Mouse (Mus musculus) naive thymus-derived CD4-positive, alpha-beta T cell, adult 2 months (primary cell): Measurements from ENCODE around the gene Olfr247.
"Not testable (repeated sequence)": the region's sequence is repeated elsewhere in the genome, so short reads cannot be mapped to it uniquely, and the experiment has no call there.

Experiments
- DNase-seq: peaks from one replicate; pipeline ENCODE4 v3.0.0-alpha.2; 2011; ENCODE audit warnings: low read depth

Gene Olfr247

GRCm38 (mm10) chr10:129976040-129976439 lies at the start of gene Olfr247:
TSS of gene Olfr247 (minus strand) at chr10:129976140.
- not testable (repeated sequence) for DNase-seq

GRCm38 (mm10) chr10:130012321-130012720 lies 36.4 kb upstream of the Olfr247 start, which contains the start of gene Olfr820:
TSS of gene Olfr820 (plus strand) at chr10:130012621.
- DNase-seq: no peak

GRCm38 (mm10) chr10:130005366-130005765 lies 29.4 kb upstream of the Olfr247 start:
- not testable (repeated sequence) for DNase-seq

GRCm38 (mm10) chr10:130004104-130004503 lies 28.2 kb upstream of the Olfr247 start:
- not testable (repeated sequence) for DNase-seq

- DNase-seq: not testable (repeated sequence)
Observed at GRCm38 (mm10) chr10:129984962-129985361, 9.0 kb upstream of the Olfr247 start, which contains the start of gene Gm10310. TSS of gene Gm10310 (minus strand) at chr10:129985062.

GRCm38 (mm10) chr10:129981867-129982266 lies 5.9 kb upstream of the Olfr247 start:
- DNase-seq: not testable (repeated sequence)

GRCm38 (mm10) chr10:129972994-129973393 lies 2.9 kb downstream of the Olfr247 start:
- DNase-seq: not testable (repeated sequence)

- DNase-seq: not testable (repeated sequence)
Observed at GRCm38 (mm10) chr10:129967166-129967565, 8.8 kb downstream of the Olfr247 start, which contains the start of gene Olfr819. TSS of gene Olfr819 (minus strand) at chr10:129967266.

GRCm38 (mm10) chr10:129966232-129966631 lies 9.7 kb downstream of the Olfr247 start:
- not testable (repeated sequence) for DNase-seq

GRCm38 (mm10) chr10:129949000-129949399 lies 26.9 kb downstream of the Olfr247 start, which contains the start of gene Olfr818:
TSS of gene Olfr818 (minus strand) at chr10:129949100.
- no peak for DNase-seq
